Mouse (Mus musculus) T-cell, adult 2 months (primary cell): ENCODE measurements at regions not wholly inside any gene's neighbourhood (a gene's known extent, or its start where the extent isn't known, plus 50 kb on each side); places are given as distances from the start of the nearest gene placed in this dataset.
A peak's percentile ranks its signal among the peaks of the same experiment; 100 is the strongest.

ENCODE experiments used
- DNase-seq: peaks from one replicate; pipeline ENCODE4 v3.0.0; 2022; ENCODE audit warnings: low spot score

DNA sequence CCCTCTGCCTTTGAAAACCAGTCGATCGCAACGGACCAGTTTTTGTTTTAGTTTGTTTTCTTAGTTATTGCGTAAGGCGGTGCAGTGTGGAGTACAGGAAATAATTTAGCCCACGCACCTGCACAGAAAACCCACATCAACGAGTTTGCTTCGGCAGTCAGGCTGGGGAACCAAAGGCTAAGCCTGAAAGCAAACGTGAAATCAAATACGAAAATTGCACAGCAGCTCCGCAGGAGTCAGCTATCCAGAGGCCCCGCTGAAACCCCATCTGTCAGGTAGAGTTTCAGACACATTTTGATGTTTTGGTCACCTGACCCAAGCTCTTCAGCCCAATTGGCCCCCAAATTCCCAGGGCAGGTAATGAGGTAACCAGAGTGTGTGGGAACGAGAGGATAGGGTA is 435.6 kb upstream of the Atp11b start:
- peak; percentile 76 for DNase-seq

DNA sequence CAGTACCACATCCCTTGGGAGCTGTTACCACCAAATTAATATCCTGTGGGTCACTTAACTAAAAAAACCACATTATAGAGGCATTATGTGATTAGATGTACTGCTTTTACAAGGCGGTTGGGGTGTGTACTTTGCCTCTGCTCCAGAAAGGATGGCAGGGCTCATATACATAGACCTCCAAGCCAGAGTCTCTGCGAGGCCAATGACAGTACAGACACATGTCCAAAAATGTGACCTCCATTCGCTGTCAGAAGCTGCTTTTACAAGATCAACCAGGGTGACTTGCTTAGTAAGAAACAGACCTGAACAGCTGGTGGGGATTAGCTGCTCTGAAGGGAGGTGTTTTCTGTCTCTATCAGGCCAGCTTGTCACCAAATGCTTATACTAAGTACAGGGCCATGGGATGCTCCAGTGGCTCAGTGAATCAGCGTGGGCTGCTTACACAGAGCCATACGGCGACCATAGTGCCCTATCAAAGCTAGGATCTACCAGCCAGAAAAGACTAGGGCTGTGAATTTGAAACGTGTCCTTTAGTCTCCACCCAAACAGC is 433.0 kb upstream of the Atp11b start:
- DNase-seq = no peak

DNA sequence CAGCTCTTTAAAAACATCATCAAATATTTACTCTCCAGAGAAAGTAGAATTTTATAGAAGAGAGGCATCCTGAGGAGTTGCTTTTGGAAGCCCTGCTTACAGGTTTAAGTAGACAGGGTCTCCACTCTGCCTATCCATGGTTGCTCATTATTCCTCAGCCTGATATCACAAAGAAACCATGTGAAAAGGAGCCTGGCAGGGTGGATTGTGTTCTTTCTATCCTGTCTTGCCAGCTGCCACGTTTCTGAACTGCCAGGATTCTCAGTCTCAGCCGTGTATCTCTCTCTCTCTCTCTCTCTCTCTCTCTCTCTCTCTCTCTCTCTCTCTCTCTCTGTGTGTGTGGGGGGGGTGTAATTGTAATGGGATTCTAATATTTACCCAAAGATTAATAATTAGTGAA is 431.9 kb upstream of the Atp11b start:
- no peak for DNase-seq

DNA sequence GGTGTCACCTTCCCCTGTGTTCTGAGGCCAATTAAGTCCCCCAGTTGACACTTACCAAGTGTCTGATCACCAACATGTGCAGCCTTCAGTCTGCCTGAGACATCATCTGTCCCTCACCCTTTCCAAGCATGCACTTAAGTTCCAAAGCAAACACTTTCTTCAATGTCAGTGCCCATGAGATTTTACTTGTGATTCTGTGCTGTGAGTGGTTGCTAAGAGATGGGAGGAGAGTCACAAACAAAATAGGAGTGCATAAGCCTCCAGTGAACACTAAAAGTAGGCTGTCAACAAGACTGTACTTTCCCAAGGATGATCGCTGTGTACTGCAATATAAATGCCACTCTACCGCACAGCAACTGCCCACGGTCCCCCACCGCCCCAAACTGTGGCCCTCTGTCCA is 431.0 kb upstream of the Atp11b start:
- DNase-seq = no peak

DNA sequence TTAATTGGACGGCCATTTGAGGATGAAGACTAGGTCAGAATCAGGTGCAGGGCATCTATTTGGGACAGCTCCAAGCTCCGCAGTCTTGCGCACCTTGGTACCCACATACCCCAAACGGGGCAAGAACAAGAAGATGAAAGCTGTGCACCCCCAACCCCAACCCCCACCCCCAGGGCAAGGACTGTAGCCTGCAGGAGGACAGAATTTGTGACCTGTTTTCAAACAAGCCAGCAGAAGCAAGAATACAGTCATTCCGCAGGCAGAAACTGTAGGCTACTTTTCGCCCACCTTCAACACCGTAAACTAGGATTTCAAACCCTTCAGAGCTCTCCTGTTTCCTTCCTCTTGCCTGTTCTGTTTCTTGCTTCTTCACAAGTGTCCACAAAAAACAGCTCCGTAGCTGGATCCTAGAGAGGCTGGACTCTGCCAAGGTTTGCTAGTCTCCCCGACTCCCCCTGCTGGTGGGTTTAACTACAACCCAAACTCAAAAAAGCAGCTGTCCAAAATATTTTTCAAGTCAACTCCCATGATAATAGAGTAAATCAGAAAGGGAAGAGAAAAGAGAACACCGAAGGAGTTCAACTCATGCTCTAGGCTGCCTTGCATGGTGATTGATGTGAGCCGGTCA is 430.3 kb upstream of the Atp11b start:
- DNase-seq = peak; percentile 38

DNA sequence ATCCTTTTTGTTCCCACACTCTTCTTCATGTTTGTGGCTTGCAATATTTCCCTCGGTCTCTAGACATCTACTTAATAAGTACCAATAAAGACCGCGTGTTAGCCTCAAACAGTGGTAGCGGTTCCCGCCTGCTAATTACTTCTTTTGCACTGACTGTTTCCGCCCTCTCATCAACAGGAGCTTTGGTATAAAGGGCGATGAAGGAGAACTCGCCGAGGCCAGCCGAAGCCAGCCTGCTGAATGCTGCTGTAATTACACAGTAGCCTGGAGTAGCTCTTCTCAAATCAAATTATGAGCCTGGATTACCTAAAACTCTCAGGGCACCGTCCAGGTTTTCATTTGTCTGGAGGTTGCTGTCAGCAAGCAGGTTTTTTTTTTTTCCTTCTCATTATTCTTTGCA is 429.7 kb upstream of the Atp11b start:
- DNase-seq = no peak

DNA sequence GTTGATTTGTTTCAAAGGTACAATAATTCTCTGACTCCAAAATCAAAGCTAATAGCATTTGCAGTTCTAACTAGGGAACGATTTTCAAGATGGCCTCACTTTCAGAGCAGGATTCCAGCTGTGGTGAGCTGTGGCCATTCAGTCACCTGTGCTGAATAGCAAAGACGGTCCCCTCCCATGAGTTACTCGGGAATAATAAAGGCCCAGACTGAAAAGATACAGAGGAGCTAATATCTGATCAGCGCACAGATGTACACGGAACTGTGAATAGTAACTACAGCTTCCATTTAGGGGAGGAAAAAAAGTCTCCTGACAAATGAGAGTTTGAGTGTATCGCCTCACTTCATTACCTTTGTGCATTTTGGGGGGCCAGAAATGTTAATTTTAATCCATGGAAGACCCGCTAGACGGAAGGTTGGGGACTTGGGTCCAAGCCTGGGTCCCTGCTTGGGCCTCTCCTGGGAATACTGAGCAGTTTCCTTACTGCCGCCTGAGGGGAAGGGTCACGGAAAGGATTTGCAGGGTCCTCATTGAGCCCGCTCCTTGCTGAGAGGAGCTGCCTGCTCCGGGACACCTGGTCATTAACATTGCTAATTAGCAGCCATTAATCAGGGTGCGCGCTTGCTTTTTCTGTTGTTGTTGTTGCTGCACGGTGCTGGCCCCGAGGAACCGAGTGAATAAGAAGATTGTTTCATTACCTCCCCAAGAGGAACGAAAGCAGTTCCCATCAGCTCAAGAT is 421.2 kb upstream of the Atp11b start:
- DNase-seq = no peak

DNA sequence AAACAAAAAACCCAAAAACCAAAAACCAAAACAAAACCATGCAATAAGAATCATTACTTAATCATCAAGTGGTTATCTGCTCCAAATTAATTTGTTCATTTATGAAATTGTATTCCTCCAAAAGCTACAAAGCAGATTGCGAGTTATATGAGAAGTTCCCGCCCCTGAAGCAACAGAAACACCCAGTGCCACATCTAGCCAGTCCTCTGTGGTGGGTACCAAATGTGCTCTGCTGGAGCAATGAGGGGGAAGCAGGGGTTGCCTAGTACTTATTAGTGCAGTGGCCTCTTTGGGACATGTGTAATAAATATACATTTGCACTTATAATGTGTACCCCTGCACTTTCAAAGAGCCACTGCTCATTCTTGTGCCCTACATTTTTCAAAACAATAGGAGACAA is 419.9 kb upstream of the Atp11b start:
- no peak for DNase-seq

DNA sequence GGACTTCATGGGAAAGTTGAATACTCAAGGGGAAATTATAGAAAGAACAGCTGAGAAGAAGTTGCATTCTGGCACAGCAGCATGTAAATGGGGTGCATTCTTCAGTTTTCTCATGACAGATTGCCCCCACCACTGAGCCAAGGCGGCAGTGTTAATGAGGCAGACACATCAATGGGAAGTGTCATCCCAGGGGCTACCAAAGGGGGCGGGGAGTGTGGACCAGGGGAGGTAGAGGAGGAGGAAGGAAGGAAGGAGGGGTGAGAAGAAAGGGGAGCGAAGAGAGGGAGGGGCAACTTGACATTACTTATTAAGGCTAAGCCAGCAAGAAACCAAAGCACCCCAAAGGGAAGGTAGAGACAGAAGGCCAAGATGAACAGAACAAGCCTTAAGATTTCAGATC is 419.4 kb upstream of the Atp11b start:
- DNase-seq = no peak

DNA sequence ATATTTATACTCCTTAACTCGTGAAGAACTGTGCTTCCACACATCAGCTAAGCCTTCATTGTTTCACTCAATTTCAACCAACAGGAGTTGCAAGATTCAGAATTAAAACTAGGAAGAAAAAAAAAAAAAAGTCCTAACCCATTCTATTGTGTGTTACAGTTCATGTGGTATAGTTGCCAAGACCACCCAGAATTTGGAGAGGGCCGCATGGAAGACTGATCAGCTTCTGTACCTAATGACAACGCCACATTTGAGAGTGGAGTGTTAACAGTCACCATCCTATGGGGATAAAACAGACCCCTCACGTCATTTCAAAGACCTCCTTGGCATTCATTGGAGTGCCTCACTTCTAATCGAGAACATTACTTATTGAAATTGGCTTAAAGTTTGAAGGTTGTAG is 418.1 kb upstream of the Atp11b start:
- DNase-seq = no peak

DNA sequence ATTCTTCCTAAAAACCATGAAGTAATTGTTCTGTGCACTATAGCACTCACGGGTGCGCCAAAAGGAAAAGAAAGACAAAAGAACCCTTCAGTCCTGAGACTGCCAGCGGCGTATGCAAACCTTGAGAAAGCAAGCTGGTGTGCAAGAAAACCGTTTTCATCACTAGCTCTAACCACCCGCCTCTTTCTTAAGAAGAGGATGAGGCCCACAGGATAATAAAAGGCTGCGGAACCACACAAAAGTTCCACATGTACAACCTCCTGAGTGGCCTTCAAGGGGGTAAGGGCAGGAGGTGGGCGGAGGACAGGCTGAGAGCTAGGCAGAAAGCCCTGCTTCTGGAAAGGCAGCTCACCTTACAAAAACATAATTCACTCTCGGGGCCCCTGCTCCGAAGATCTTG is 413.4 kb upstream of the Atp11b start:
- no peak for DNase-seq

DNA sequence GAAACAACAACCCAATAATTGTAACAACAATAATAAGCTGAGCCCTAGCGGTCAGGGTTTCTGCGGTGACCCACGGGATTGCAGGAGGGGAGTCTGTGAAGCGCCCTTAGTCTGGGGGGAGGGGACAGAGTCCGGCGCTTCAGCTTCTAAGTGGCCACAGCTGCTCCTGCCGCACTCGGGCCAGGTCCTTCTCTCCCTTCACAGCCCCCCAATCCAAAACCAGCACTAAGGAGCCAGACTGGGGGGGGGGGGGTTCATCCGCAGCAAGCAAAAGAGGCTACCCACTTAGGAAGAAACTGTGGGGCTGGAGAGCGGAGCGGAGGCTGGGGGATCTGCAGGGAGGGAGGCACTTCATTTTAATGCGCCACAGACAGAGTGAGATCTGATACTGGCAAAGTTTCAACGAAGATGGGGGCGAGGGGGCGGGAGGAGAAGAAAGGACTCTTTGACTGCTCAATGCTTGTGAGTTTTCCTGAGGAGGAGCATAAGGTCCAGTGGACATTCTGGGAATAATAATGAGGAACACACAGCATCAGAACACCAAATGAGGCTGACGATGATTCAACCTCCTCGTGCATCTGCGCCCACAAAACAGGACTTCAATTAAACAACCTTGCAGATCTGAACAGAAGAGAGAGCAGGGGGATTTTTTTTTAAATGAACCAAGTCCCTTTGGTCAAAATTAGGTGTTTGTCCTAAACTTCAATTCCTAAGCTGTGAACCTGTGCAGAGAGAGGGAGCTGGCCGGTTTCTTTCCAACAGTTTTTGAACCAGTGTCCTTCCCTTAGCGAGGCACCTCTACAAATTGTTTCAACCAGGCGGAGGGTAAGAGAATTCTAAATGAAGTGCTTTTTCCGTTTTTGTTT is 412.7 kb upstream of the Atp11b start:
- DNase-seq = no peak

DNA sequence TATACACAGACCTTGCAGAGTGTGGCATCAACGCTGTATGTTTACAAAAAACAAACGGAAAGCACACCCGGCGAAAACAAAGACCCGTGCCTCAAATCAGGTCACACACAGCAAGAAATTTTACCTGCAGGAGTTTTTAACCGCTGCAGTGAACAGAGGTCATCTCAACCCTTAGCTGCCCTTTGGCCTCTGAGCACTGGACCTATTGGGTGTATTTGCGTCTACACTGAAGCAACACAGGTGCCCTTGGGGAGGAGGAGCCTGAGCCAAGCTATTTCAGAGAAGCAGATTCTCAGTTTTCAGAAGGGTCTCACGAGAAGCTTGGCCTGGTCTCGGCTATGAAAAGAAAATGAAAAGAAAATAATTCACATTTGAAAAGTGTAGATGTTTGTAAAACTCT is 412.1 kb upstream of the Atp11b start:
- no peak for DNase-seq

DNA sequence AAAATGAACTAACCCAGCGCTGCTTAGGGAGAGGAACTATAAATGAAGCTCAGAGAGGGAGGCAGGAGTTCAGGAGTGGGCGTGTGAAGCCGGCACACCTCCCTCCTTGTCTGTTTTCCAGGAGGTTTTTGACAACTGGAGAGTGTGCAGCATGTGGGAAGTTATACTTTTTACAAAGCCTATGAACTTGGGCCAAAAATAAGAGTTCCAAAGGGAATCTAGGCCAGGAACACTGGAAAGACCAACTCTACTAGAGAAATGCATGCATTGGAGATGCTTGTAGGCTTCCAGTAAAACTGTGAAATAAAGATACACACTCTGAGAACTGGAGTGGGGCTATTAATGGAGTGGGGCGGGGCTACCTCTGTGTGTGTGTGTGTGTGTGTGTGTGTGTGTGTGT is 411.3 kb upstream of the Atp11b start:
- no peak for DNase-seq

DNA sequence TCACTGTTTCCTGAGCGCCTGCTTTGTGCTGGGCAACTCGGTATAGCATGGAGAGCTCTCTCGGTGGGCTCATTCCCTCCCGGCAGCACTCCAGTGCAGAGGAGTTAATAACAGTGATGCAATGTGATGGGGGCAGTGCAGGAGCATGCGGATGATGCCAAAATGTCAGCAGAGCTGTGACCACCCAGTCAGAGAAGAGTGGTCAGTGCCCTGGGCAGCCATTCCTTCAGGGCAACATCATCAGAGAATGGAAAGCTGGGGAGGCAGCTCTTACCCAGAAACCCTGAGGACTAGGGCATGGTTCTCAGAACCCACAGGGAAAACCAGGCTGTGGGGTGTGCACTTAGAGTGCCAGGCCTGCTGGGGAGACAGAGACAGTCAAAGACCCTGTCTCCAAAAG is 410.0 kb upstream of the Atp11b start:
- DNase-seq = no peak

DNA sequence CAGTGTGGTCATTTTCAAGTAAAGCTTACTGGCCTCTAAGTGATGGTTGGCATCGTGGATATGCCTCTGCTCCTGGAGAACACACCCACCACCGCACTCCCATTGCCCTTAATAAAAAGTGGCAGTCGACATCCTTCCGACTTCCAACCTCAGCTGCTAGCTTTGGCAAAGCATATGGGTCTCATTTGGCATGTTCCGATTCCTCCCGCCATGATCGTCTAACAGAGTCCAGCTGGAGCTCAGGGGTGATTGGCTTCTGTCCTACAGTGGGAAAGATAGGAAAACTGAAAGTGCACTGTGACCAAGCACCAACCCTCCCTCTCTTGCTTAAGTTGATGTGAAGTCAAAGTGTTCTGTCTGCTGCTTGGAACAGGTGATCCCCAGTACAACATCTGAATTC is 404.8 kb upstream of the Atp11b start:
- no peak for DNase-seq

DNA sequence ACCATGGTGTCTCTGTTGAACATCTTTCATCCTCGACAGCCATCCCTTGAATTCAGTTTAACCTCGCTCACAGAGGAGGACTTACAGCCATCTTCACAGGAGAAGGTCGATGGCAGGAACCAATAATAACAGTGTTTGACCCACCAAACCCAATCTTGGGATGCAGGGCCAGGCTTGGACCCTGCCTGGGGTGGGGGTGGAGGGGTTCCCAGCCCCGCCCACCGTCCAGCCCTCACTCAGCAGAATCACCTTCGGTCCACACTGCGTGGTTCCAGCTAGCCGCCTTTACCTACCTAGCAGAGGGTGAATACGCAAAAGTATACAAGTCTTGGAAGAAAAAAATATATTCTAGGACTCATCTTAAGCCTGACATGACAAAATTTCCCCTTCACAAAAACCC is 400.5 kb upstream of the Atp11b start:
- no peak for DNase-seq

DNA sequence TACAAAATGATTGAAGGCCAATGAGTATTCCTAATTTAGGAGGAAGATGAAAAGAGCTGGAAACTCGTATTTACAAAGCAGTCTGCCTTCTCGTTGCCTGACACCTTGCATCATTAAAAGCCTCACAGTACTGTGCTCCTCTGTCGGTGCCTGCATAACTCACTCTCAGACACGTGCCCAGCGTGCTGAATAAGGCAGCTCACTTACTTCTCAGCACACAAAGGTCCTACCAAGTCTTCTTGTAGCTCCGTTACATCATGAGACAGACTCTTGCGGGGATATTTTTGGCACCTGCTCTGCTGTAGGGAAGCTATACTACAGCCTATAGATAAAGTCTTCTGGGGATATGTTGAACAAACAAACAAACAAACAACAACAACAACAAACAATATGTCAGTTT is 400.0 kb upstream of the Atp11b start:
- DNase-seq = no peak

DNA sequence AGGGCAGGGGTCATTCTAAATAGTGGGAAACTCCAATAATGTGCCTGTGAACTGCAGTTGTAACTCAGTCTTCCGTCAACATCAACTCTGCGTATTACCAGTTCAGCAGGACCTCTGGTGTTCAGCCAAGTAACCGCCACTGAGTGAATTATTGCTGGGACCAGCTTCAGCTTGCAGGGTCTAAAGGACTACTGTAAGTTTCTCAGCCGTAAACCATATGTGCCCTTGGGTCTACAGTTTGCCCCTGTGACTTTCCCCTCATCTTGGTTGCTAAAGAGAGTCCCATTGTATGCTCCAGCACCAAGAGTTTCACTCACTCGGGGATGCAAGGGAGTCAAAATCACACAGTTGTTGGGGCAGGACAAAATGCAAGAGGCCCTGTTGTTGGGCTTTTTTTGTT is 399.6 kb upstream of the Atp11b start:
- no peak for DNase-seq

DNA sequence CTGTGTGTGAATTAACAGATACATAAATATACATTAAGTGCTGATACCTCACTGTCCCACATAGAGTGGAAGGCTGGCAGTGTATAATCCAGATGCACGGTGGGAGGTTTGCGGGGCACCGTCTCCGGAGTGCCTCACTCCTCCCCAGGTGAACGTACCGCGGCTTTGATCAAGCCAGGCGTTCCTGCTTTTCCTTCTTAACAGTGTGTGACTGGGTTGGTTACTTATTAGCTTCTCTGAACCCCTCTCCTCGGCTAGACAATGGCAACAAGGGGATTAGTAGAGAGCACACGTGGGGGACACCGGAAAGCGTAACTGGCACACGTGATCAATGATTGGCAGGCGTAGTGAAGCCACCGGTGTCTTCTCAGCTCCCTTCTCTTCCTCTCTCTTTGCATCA is 396.8 kb upstream of the Atp11b start:
- no peak for DNase-seq

DNA sequence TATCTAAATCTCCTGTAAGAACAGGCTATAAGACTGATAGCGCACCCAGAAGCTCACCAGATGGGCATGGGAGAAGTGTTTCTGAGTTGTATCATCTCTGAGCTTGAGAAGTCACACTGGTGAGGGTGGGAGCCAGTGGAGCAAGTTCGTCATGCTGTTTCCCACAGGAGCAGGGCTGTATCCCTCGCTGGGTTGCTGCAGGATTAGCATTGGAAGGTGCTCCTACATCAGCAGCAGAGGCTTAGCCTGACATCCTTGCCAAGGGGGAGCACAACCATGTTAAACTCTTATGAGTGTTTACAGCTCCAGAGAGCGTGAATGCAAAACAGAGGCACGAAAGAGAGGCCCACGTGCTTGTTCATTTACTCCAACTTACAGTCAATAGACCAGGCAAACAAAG is 395.4 kb upstream of the Atp11b start:
- DNase-seq = no peak

DNA sequence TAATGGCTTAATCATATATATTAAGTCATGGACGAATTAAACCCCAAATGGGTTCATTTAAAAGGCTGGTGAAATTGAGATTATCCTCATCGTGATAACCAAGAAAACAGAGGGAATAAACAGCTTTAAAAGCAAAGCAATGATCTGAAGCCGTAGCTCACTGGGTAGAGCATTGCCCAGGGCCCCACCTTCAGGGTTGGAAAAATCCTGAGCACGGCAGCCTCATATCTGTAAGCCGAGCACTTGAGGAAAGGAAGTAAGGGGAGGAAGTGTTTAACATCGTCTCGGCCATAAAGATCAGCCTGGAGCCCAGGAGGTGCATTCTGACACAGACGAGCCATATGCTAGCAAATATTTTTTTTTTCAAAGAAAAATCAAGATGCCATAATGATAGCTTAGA is 394.6 kb upstream of the Atp11b start:
- no peak for DNase-seq

DNA sequence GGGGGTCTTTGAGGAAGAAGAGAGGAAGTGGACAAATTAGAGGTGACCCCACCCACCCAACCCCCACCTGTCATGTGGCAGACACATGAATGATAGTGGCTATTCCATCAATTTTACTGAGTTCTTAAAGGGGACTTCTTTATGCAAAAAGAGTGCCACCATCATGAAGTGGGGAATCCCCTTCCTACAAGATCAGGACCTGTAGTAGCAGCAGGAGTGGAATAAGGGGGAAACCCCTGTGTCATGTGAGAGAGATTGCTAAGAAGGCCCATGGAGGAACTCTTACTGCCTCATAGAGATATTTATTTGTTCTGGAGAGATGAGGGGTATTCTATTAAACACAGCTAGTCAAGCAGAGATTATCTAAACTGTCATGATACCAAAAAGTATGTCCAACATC is 393.4 kb upstream of the Atp11b start:
- DNase-seq = no peak
